Mouse (Mus musculus): ENCODE measurements around the gene Dhx8.
A peak's percentile ranks its signal among the peaks of the same experiment; 100 is the strongest.

Dhx8 gene

DNA sequence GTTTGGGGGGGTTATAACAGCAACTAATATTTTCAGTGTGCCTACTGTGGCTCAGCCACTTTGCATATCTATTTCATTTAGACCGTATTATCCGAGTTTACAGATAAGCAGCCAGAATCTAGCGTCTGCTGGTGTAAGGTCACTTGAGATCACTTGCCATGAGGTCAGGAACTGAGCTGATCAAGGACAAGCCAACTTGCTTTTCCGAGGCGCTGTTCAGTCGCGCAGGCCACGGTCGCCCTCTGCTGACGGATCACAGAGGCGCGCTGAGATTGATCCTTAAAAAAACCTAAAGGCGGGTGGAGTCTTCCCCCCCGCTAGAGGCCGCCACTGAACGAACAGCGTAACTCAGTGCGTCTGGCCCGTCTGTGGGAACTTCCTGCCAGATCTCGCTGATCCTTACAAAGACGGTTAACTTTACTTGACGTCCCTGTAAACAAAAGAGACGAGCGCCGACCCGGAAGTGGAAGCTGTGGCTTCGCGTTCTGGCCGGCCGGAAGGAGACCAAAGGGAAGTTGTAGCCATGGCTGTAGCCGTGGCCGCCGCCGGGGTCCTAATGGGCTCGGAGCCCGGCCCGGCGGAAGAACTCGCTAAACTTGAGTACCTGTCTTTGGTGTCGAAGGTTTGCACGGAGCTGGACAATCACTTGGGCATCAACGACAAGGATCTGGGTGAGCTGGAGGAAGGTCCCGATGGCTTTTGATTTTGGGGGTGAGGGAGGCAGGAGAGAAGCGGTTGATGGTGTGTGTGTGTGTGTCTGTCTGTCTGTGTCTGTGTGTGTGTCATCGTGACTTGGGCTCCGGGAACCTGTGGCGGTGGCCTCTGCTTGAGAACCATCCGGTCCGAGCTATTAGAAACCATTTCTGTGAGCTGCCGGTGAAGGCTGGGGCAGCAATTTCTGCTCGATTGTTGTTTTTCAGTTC lies at the start of gene Dhx8:
Gene Dhx8 (plus strand): TSS at position 402 of the 923 bp plus-strand sequence.
- peak; percentile 99 for DNase-seq

DNA sequence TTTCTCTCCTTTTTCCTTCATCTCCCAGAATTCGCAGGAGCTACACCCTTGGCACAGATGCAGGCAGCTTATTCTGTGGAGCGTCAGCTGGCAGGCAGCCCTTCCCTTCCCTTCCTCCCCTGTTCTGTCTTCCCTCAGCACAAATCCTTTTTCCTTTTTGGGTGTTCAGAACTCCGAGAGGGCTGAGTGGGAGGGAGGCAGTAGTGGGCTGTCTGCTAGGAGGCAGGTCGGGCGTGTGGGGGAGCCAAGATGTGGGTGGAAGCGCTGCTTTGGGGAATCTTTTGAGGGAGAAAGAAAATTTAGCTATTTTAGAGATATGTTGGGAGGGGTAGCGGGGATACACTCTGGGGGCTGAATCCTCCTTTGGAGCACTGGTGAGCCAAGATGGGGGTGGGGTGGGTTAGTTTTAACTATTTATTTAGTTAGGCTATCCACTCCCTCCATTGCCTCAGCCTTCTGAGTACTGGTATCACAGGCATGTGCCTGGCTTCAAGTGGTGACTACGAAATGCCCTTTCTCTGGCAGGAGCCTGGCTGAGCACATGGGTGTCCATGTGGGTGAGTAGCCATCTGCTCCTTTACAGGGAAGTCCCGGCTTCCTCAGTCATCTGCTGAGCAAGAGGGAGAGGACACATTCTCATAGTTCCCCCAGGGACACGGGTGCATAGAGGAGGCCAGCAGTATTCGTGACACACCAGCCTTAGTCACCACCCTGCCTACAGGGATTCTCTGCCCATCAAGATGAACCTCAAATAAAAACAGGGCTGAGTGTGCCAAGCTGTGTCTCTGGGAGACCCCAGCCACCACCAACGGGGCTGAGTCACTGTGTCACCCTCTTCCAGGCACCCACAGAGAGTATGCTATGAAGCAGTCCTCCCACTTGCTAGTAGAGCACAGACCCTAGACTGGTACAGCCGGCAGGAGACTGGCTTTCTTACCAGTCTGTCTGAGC lies 45.1 kb upstream of the Dhx8 start:
- peak; percentile 70 for DNase-seq

DNA sequence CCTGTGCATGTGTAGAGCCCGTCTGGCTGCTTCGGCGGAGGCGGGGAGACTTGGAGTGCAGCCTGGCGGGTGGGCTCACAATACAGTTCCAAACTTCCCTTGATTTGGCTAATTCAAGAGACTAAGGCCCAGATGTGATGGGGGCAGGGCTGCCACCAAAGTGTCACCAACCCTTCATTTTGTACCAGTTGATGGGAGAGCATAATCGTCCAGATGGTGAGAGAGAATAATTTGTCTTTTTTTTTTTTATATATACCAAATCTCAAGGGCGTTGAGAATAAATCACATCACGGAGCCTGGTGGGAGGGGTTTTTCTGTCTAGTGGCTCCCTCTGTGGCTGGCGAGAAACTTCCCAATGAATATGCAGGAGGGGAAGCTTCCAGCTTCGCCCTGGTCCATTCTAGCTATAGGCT lies 43.0 kb upstream of the Dhx8 start:
- DNase-seq, result no peak

DNA sequence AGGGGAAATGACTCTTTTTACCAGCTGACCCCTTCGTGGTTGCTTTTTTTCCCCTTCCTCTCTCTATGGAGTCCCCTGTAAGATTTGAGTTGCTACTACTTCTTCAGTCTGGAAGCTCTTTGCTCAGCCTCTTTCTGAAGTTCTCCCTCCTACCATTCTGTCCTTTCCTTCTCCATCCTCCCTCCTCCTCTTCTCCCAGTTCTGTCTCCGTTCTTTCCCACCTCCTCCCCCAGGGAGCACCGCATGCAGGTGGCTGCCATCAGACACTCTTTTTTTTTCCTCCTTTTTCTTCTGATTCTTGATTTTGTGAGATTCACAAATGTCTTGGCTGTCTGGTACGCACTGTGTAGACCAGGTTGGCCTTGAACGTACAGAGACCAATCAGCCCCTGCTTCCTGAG lies 42.4 kb upstream of the Dhx8 start:
- no peak for DNase-seq

DNA sequence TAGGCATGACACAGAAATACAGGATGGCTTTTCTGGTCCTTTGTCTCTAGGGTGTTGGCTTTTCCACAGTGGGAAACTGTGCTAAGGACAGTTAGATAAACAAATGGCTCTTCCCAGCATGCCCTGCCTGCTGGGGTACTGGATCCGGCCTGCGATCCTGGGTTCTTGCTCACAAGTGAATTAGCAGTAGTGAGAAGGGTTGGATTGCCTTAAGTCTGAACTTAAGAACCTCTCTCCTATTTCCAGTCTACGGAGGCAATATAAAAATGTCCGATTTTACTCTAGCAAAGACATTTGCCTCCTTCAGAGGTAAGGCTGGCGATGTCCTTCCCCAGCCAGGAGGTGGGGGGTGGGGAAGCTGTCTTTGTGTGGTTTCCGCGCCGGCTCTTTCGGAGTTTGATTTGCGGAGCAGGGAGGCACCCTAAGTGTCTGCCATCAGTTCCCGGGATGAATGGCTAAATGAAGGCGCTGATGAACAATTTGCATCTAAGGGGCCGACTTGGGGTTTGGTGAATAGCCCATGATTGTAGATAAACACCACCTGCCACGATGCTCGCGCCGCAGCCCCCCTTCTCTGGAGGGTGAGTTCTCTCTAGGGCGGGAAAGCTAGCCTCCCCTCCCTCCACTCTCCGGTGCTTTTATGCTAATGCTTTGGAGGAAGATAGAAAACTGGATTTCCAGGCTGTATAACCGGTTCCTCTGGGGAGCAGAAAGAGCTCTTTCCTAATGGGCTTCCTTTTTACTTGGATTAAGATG lies 36.6 kb upstream of the Dhx8 start:
- DNase-seq, result peak; percentile 47

DNA sequence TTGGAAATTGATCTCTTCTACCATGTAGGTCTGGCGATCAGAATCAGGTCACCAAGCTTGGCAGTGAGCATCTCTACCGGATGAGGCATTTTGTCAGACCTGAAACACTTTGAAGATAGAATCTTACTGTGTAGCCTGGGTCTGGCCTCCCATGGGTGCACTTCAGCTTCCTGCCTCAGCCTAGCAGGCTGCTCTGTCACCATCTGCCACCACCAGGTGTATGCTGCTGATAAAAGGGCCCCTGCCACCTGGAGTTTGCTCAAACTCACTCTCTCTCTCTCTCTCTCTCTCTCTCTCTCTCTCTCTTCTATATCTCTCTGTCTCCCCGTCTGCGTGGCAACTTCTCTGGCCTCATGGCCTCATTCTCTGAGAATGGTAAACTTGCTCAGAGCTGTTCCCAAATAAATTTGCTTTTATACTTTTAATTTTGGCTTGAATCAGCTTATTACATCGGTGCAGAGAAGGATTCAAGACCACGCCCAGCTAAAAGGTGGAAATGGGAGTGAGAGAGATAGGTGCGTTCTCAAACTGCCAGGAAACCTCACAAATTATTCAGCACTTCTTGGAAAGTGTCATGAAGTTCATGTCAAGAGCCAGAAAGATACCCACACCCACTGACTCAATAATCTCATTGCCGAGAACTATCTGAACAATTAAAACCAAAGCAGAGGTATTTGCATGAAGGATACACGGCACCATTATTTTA lies 35.4 kb upstream of the Dhx8 start:
- DNase-seq, result no peak

DNA sequence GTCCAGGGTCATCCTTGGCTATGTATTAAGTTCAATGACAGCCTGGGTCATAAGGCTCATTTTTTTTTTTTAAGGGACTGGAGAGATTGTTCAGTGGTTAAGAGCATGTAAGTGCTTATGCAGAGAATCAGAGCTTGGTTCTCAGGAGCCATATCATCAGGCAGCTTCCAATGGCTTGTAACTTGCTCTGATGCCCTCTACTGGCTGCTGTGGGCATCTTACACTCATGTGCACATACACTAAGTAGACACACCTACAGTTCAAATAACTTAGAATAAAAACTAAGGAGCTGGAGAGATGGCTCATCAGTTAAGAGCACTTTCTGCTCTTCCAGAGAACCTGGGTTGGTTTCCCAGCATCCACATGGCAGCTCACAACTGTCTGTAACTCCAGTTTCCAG lies 34.6 kb upstream of the Dhx8 start:
- no peak for DNase-seq

DNA sequence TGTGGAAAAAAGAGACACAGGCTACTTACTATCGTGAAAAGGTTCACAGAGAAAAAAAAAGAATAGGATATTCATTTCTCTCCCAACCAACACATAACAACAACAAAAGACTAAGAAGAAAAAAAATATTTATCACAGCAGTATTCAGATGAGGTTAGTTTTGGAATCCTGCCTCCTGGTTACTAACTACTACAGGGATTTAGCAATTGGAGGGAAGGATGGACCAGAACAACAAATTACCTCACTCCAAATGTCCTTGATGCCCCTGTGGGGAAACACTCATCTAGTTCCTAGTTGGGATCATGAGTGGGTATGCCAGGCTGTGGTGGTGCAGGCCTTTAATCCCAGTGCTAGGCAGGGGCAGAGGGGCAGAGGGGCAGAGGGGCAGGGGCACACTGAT lies 33.2 kb upstream of the Dhx8 start:
- DNase-seq, result no peak

DNA sequence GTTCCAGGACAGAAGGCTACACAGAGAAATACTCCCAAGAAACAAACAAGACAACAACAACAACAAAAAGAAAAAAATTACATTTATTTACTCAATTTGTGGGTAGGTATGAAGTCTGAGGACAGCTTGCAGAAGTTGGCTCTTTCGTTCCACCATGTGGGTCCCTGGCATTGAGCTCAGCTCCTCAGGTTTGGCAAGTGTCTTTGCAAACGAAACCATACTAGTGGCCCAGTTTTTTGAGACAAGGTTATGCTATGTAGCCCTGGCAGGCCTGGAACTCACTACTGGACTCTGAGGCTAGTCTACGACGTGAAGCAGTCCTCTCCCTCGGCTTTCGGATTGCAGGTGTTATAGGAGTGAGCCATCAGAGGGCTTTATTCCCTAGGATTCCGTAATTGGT lies 32.7 kb upstream of the Dhx8 start:
- DNase-seq, result no peak

DNA sequence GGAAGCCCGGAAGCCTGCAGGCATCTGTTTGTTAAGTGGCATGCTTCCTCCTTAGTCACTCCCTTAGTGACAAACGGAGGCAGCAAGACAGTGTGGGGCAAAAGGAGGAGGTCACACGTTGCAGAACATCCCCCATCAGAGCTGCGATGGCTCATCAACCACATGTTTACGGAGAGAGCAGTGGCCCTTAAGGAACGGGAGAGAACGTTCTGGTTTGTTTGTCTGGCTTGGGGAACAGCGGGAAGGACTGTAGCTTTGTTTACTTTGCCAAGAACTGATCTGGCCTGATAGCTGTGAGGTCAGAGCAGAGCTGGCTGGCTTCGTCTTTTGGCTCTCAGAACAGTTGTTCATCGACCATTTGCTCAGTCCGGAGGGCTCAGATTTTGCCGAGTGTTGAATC lies 32.3 kb upstream of the Dhx8 start:
- peak; percentile 62 for DNase-seq

DNA sequence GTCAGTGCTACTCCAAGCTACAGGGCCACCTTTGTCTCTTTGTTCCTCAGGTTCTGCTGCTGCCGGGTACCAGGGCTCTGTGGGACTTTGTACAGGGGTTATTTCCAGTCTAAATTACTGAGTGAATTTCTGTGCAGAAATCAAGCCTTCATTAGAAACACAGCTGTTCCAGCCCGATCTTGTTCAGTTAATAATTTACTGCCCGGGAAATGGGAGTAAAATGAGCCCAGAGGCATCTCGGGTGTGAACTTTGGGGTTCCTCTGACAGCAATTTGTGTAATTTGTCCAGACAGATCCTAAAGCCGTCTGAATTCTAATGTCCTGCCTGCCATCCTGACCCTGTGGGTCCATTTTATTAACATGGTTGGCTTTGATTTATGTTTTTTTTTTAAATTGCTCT lies 28.6 kb upstream of the Dhx8 start:
- DNase-seq, result no peak

DNA sequence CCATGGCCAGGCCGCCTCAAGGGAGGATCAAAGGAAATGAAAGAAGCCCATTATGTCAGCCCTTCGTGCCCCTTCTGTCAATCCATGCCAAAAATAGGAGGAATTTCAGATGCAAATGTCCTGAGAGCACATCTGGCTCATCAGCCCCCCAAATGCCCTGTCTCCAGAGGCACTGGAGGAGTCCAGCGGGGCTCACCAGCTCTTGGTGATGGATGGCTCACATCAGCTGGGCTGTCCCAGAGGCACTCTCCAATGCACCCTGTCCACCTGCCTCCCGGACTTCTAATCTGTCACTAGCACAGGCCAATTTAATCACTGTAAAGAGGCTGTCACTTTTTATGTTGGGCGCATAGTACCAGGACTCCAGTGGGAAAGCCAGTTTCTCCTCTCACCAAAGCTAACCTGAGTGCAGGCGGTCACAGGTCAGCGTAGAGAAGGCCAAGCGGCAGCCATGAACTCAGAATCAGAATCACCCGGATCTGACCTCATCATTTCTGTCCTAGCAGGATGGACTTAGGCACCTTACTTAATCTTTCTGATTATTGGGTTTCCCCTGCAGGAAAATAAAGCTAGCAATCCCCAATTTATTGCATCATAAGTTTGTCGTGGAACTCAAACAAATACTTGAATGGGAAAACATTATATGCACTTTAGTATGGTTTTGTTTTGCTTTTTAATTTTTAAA lies 25.8 kb upstream of the Dhx8 start:
- DNase-seq, result no peak

DNA sequence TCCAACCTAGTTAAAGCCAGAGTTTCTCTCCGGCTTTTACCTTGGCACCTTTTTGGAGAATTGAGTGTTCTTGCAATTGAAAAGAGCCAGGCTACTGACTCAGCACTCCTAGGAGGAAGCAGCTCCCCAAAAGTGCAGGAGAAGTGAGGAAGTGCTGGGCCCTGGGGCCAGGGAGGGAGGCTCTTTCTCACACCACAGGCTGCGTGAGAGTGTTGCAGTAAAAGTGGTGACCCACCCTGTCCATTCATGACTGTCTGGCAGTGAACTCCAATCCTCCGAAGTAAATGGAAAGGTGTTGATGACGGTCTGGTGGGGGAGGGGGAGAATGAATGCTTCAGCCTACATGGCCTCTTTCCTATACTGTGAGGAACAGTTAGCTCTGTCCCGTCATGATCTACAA lies 24.2 kb upstream of the Dhx8 start:
- no peak for DNase-seq

DNA sequence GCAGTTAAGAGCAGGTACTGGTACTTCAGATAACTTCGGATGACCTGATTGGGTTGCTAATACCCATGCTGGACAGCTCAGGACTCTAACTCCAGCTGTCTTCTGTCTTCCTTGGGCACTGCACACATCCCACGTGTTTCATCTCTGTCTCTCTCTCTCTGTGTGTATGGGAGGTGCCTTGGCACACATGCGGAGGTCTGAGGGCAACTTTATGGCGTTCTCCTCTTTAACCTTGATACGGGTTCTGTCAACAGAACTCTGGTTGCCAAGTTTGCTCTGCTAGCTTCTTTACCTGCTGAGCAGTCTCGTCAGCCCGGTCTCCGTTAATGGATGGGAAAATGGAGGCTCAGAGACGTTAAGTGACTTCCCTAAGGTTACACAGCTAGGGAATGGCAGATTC lies 19.9 kb upstream of the Dhx8 start:
- DNase-seq, result no peak

DNA sequence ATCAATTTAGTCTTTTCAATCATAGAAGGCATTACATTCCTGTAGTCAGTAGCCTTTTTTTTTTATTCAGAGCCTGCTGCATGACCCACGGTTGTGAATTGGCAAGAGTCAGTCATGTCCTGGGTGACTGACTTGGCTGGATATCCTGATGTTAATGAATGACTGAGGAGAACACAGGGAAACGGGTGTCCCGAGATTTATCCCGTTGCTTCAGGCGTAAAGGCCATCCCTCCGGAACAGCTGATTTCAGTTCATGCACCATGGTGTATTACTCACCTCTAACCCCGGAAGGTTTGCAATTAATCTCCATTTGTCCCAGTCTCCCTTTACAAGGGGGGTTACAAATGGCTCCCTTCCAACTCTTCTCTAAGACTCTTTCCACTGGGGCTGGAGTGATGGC lies 18.7 kb upstream of the Dhx8 start:
- DNase-seq, result no peak

DNA sequence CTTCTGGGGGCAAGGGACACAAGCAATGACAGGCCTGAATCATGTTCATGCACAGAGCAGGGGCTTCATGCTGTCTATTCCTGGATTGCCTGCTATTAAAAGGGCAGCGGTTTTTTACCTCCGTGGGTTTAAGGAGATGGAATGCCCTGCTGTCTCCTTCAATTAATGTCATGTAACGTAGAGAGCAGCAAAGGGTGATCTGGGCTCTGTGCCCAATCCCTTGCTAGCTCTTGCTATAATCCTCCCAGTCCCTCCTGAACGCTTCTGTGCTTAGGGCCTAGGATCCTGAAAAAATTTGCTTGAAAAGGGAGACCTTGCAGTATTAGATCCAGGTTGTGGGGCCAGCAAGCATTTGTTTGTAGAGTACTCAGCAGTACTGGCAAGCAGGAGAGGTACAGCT lies 14.4 kb upstream of the Dhx8 start:
- DNase-seq, result no peak

DNA sequence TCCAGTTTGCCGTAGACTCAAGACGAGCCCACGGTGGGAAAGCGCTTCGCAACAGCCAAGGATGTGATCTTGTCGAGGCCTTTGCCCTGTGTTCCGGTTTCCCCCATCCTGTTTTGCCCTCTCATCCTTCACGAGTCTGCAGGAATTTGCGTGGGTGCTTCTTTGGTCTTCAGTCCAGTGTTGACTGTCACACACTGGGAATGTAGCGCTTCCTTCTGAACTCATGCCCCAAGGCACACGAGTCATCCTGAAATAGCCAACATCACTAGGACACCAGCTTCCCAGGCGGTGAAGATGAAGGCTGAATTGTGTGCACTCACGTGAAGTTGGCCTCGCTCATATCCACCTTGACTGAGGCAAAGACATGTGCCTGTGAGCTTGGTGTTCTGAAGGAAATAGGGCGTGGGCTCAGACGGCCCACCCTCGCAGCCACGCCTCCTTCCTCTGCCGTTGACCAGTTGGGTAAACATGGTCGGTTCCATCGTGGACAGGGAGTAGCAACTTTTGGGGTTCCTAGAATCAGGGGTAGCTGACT lies 12.7 kb upstream of the Dhx8 start:
- DNase-seq, result no peak

DNA sequence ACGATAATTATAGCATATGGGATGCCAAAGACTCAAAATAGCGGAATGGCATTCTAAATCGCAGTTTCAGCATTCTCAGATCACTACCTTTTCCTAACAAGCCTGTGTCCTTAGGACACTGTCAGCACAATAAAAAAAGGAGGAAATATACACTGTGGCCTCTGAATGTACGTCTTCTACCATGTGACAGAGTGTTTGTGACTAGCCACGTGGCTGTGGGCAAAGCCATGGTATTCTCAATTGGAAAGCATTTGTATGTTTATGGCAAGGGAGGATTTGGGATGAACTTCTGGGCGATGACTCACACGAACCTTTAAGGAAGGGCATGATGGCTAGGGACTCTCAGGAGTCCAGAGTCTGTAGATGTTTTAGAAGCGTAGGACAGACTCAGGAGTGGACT lies 7.7 kb upstream of the Dhx8 start:
- no peak for DNase-seq

DNA sequence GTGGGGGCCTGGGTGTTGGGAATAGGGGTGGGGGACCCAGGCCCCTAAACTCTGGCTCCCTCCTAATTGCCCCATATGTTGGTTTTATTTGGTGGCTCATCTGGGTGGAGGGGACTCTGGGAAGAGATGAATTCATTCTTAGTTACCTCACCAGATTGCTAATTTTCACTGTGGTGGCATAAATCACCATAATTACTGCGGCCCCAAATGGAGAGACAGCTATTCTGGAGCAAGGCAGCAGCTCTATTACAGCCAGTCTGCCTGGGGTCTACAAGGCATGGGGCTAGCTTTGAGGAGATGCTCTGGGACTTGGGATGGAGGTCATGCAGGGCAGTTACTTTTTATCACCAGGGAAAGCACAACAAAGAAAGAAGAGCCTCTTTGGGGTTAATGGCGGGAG lies 6.0 kb upstream of the Dhx8 start:
- no peak for DNase-seq

DNA sequence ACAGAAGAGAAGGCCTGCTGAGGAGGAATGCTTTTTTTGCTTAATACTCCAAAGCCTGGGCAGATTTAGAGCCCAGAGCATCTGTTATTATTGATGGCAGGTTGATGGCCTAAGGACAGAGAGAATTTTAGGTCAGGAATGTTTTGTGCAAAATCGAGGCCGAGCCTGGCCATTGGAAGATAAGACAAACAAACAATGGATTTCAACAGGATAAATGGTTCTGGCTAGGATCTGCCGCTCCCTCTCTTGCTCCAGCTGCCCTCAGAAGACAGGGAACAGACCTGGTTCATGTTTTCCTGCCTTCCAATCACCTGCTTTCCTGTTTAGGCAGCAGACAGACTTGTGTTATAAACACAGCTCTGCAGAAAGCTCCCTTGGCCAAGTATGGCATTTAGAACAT lies 3.4 kb upstream of the Dhx8 start:
- no peak for DNase-seq

DNA sequence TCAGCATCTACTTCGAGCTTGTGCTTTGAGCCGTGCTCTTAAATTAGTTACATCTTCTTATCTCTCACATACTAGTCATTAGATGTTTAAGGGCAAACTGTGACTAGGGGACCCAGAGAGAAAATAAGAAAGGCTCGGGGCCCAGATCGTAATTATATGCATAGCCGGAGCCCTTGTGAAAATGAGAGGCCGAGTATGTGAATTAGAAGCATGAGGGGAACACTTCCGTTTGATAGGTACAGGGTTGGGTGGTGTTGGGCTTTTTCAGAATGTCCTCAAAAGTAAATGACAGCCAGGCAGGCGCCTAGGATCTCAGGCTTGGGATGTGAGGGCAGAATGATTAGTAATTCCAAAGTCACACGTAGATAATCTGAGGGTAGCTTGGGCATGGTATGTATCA lies 877 bp downstream of the Dhx8 start:
- DNase-seq, result no peak

DNA sequence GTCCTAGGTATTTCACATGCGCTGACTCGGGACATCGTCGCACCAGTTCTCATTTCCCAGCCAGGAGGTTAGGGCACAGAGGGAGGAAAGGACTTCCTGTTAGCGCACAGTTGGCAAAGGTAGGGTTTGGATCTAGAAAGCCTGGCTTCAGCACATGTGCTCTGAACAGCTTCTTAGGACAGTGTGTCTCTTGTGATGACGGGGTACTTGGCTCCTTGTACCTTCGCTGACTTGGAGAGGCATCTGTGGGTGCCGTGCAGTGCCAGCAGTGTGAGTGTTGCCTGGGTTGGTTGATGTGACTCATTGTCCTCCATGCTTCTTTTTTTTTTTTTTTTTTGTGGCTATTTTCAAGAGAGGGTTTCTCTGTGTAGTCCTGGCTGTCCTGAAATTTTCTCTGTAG lies 23.9 kb downstream of the Dhx8 start:
- peak; percentile 17 for DNase-seq
